Mouse (Mus musculus) MEL (cell line): Measurements from ENCODE around the gene Cyth3. TPM values are rescaled to one million over a fixed set of nuclear protein-coding genes. Genes with fewer than 3 reads are reported as not detected.
A peak's percentile ranks its signal among the peaks of the same experiment; 100 is the strongest.

Experiments
- DNase-seq: peaks from one replicate; pipeline ENCODE4 v3.0.0; 2011; ENCODE audit warnings: low read depth, low spot score
- H3K27ac ChIP-seq: 2 replicates; pipeline ENCODE4 v1.5.1; 2012; ENCODE audit warnings: low read depth, mild to moderate bottlenecking, control low read depth, low read length, moderate library complexity; ENCODE audit not compliant: control insufficient read depth
- H3K27me3 ChIP-seq, 2 experiments: fragments of 150-350 bp in 1 of 2; sonication (generic) in 1 of 2; 2 replicates each; pipeline ENCODE4 v1.6.1; 2012; ENCODE audit warnings: low read length in 2 of 2, mild to moderate bottlenecking in 2 of 2, improper control_type of control experiment in 1 of 2, moderate library complexity in 1 of 2; ENCODE audit not compliant: insufficient read depth in 2 of 2, control insufficient read depth in 1 of 2
- H3K36me3 ChIP-seq, 2 experiments: 2 replicates each; pipeline ENCODE4 v1.6.1; 2012 to 2014; ENCODE audit warnings: low read length in 2 of 2, improper control_type of control experiment in 1 of 2, inconsistent platforms in 1 of 2, mild to moderate bottlenecking in 1 of 2; ENCODE audit not compliant: insufficient read depth in 2 of 2, control insufficient read depth in 1 of 2
- H3K4me1 ChIP-seq, 2 experiments: fragments of 150-350 bp in 1 of 2; sonication (generic) in 1 of 2; 2 replicates each; pipeline ENCODE4 v1.6.1; 2012; ENCODE audit warnings: low read length in 2 of 2, improper control_type of control experiment in 1 of 2, mild to moderate bottlenecking in 1 of 2; ENCODE audit not compliant: insufficient read depth in 2 of 2, control insufficient read depth in 1 of 2
- H3K4me3 ChIP-seq, 2 experiments: fragments of 150-350 bp in 1 of 2; sonication (generic) in 1 of 2; 2 replicates each; pipeline ENCODE4 v1.5.1; 2012; ENCODE audit warnings: low read depth in 2 of 2, low read length in 2 of 2, mild to moderate bottlenecking in 2 of 2, moderate library complexity in 2 of 2, control low read depth in 1 of 2, improper control_type of control experiment in 1 of 2; ENCODE audit not compliant: control insufficient read depth in 1 of 2, insufficient read depth in 1 of 2
- H3K79me2 ChIP-seq: 2 replicates; pipeline ENCODE4 v1.6.1; 2012; ENCODE audit warnings: mild to moderate bottlenecking, low read length, moderate library complexity; ENCODE audit not compliant: control insufficient read depth, poor library complexity, insufficient read depth
- H3K9ac ChIP-seq: 2 replicates; pipeline ENCODE4 v1.6.1; 2012; ENCODE audit warnings: low read depth, mild to moderate bottlenecking, control low read depth, low read length, moderate library complexity; ENCODE audit not compliant: control insufficient read depth, poor library complexity, severe bottlenecking
- H3K9me3 ChIP-seq: fragments of 150-350 bp; sonication (generic); replicated peaks from 2 replicates; pipeline ENCODE4 v1.6.1; 2012; ENCODE audit warnings: mild to moderate bottlenecking, low read length, improper control_type of control experiment, moderate library complexity; ENCODE audit not compliant: insufficient read depth
- BHLHE40 ChIP-seq: IDR thresholded peaks from 2 replicates; pipeline ENCODE4 v1.6.1; 2012; ENCODE audit warnings: low read depth, mild to moderate bottlenecking, inconsistent platforms, low read length, improper control_type of control experiment, borderline replicate concordance
- CHD1 ChIP-seq: IDR thresholded peaks from 2 replicates; pipeline ENCODE4 v1.6.1; 2012; ENCODE audit warnings: low read depth, mild to moderate bottlenecking, inconsistent platforms, low read length, improper control_type of control experiment
- CHD2 ChIP-seq: IDR thresholded peaks from 2 replicates; pipeline ENCODE4 v1.6.1; 2011; ENCODE audit warnings: low read length, improper control_type of control experiment
- CTCF ChIP-seq, 3 experiments: IDR thresholded peaks in 2 of 3; conservative IDR thresholded peaks in 1 of 3; 2 replicates each; pipeline ENCODE4 v1.5.1; 2011 to 2012; ENCODE audit warnings: low read length in 3 of 3, low read depth in 2 of 3, mild to moderate bottlenecking in 2 of 3, improper control_type of control experiment in 1 of 3, inconsistent platforms in 1 of 3, mixed read lengths in 1 of 3, moderate library complexity in 1 of 3; ENCODE audit not compliant: control insufficient read depth in 1 of 3, insufficient read depth in 1 of 3, poor library complexity in 1 of 3, severe bottlenecking in 1 of 3
- E2F4 ChIP-seq: IDR thresholded peaks from 2 replicates; pipeline ENCODE4 v1.6.1; 2011; ENCODE audit warnings: low read depth, low read length, improper control_type of control experiment, borderline replicate concordance
- ELF1 ChIP-seq: IDR thresholded peaks from 2 replicates; pipeline ENCODE4 v1.6.1; 2014; ENCODE audit warnings: low read depth, mild to moderate bottlenecking, inconsistent platforms, low read length, improper control_type of control experiment, moderate library complexity
- EP300 ChIP-seq, 2 experiments: IDR thresholded peaks; 2 replicates each; pipeline ENCODE4 v1.6.1; 2011; ENCODE audit warnings: improper control_type of control experiment in 2 of 2, low read length in 2 of 2, low read depth in 1 of 2, mild to moderate bottlenecking in 1 of 2
- ETS1 ChIP-seq: IDR thresholded peaks from 2 replicates; pipeline ENCODE4 v1.6.1; 2012; ENCODE audit warnings: low read depth, mild to moderate bottlenecking, inconsistent platforms, low read length, improper control_type of control experiment, moderate library complexity
- GABPA ChIP-seq: IDR thresholded peaks from 2 replicates; pipeline ENCODE4 v1.6.1; 2012; ENCODE audit warnings: low read depth, mild to moderate bottlenecking, inconsistent platforms, low read length, improper control_type of control experiment, moderate library complexity
- GATA1 ChIP-seq: IDR thresholded peaks from 2 replicates; pipeline ENCODE4 v1.6.1; 2011; ENCODE audit warnings: low read depth, low read length, improper control_type of control experiment
- HCFC1 ChIP-seq: IDR thresholded peaks from 2 replicates; pipeline ENCODE4 v1.6.1; 2012; ENCODE audit warnings: low read depth, mild to moderate bottlenecking, inconsistent platforms, low read length, improper control_type of control experiment, moderate library complexity
- KAT2A ChIP-seq: conservative IDR thresholded peaks from 2 replicates; pipeline ENCODE4 v1.6.1; 2012; ENCODE audit warnings: low read depth, low read length, improper control_type of control experiment, inconsistent platforms
- MAFK ChIP-seq: IDR thresholded peaks from 2 replicates; pipeline ENCODE4 v1.6.1; 2011; ENCODE audit warnings: low read depth, mild to moderate bottlenecking, low read length, improper control_type of control experiment, borderline replicate concordance
- MAX ChIP-seq: IDR thresholded peaks from 2 replicates; pipeline ENCODE4 v1.6.1; 2011; ENCODE audit warnings: low read length, improper control_type of control experiment
- MAZ ChIP-seq: IDR thresholded peaks from 2 replicates; pipeline ENCODE4 v1.6.1; 2012; ENCODE audit warnings: low read depth, mild to moderate bottlenecking, inconsistent platforms, low read length, improper control_type of control experiment
- MEF2A ChIP-seq: IDR thresholded peaks from 2 replicates; pipeline ENCODE4 v1.6.1; 2014; ENCODE audit warnings: low read depth, mild to moderate bottlenecking, inconsistent platforms, low read length, improper control_type of control experiment; ENCODE audit not compliant: poor library complexity, insufficient replicate concordance, severe bottlenecking; ENCODE audit errors: extremely low read depth
- MXI1 ChIP-seq: IDR thresholded peaks from 2 replicates; pipeline ENCODE4 v1.6.1; 2011; ENCODE audit warnings: mild to moderate bottlenecking, low read depth, low read length, improper control_type of control experiment
- MYB ChIP-seq: IDR thresholded peaks from 2 replicates; pipeline ENCODE4 v1.6.1; 2011; ENCODE audit warnings: mild to moderate bottlenecking, low read depth, low read length, improper control_type of control experiment
- MYC ChIP-seq: IDR thresholded peaks from 2 replicates; pipeline ENCODE4 v1.6.1; 2011; ENCODE audit warnings: low read depth, mild to moderate bottlenecking, low read length, improper control_type of control experiment, moderate library complexity
- NELFE ChIP-seq: IDR thresholded peaks from 2 replicates; pipeline ENCODE4 v1.6.1; 2011; ENCODE audit warnings: low read depth, low read length, improper control_type of control experiment
- POLR2A ChIP-seq, 2 experiments: IDR thresholded peaks; 2 replicates each; pipeline ENCODE4 v1.6.1; 2011 to 2012; ENCODE audit warnings: low read length in 2 of 2, mild to moderate bottlenecking in 2 of 2, control low read depth in 1 of 2, improper control_type of control experiment in 1 of 2, low read depth in 1 of 2, moderate library complexity in 1 of 2; ENCODE audit not compliant: control insufficient read depth in 1 of 2, insufficient read depth in 1 of 2, poor library complexity in 1 of 2
- POLR2AphosphoS2 ChIP-seq: IDR thresholded peaks from 2 replicates; pipeline ENCODE4 v1.6.1; 2011; ENCODE audit warnings: low read length, improper control_type of control experiment
- RAD21 ChIP-seq: IDR thresholded peaks from 2 replicates; pipeline ENCODE4 v1.6.1; 2011; ENCODE audit warnings: mild to moderate bottlenecking, low read depth, low read length, improper control_type of control experiment
- RCOR1 ChIP-seq: IDR thresholded peaks from 2 replicates; pipeline ENCODE4 v1.6.1; 2012; ENCODE audit warnings: low read depth, mild to moderate bottlenecking, inconsistent platforms, low read length, improper control_type of control experiment
- SMC3 ChIP-seq: IDR thresholded peaks from 2 replicates; pipeline ENCODE4 v1.6.1; 2011; ENCODE audit warnings: low read depth, low read length, improper control_type of control experiment
- TBP ChIP-seq: IDR thresholded peaks from 2 replicates; pipeline ENCODE4 v1.8.0; 2011; ENCODE audit warnings: low read depth, low read length, improper control_type of control experiment
- TCF12 ChIP-seq: IDR thresholded peaks from 2 replicates; pipeline ENCODE4 v1.6.1; 2014; ENCODE audit warnings: low read depth, mild to moderate bottlenecking, inconsistent platforms, low read length, improper control_type of control experiment, moderate library complexity
- UBTF ChIP-seq: IDR thresholded peaks from 2 replicates; pipeline ENCODE4 v1.6.1; 2012; ENCODE audit warnings: low read depth, mild to moderate bottlenecking, inconsistent platforms, low read length, improper control_type of control experiment, moderate library complexity, borderline replicate concordance; ENCODE audit not compliant: insufficient read depth
- USF1 ChIP-seq: IDR thresholded peaks from 2 replicates; pipeline ENCODE4 v1.6.1; 2014; ENCODE audit warnings: low read depth, mild to moderate bottlenecking, inconsistent platforms, low read length, improper control_type of control experiment, moderate library complexity
- ZC3H11A ChIP-seq: IDR thresholded peaks from 2 replicates; pipeline ENCODE4 v1.6.1; 2012; ENCODE audit warnings: low read depth, mild to moderate bottlenecking, inconsistent platforms, low read length, improper control_type of control experiment
- ZKSCAN1 ChIP-seq: IDR thresholded peaks from 2 replicates; pipeline ENCODE4 v1.6.1; 2012; ENCODE audit warnings: low read depth, mild to moderate bottlenecking, inconsistent platforms, low read length, improper control_type of control experiment, moderate library complexity
- ZNF384 ChIP-seq: IDR thresholded peaks from 2 replicates; pipeline ENCODE4 v1.6.1; 2012; ENCODE audit warnings: low read depth, mild to moderate bottlenecking, inconsistent platforms, low read length, improper control_type of control experiment
- polyA plus RNA-seq, 2 experiments: library from polyadenylated mRNA; stranded (reverse) in 1 of 2; unstranded in 1 of 2; fragments of >175 nt in 1 of 2; fragments of >200 nt in 1 of 2; gene quantifications; 2 replicates each; pipeline versions ENCODE4 v1.2.1 to v1.2.4; 2012; ENCODE audit warnings: low replicate concordance in 2 of 2, low read depth in 1 of 2; ENCODE audit not compliant: insufficient read length in 2 of 2, insufficient read depth in 1 of 2, missing spikeins in 1 of 2
- total RNA-seq: library from RNA; depleted of rRNA; stranded (reverse); fragments of 300-350 nt; gene quantifications from 2 replicates; pipeline ENCODE4 v1.2.3, GENCODE M21; 2012

The Cyth3 gene
- total and polyA plus RNA-seq, 3 experiments = 41.1 to 44.9 TPM; not detected in 1

DNA sequence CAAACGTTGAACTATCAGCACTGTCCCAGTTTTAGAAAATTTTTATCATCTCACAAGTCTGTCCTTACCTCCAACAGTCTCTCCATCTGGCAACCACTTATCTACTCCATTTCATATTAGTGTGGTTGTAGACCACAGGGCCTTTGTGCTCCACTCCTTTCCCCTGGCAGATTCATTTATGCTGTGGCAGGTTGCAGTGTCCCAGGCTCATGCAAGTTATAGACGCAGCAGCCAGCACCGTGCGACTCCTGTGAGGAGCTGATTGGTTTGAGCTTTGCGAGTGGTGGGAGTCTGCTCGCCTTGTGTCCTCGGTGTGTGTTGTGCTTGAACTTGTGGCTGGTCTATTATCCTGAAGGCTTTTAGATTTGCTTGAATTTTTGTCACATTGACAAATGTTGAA, 17.6 kb downstream of the Cyth3 start (continued):
- TF ChIP-seq CHD1 (no peak), POLR2AphosphoS2 (0 out of 2 replicates have a peak, but pooled peaks have one; percentile 40), EP300 (IDR thresholded peaks at IDR 0.05; ENCODE audit: low read depth in 1 of 2, low read length in 2 of 2) (peak; percentile 99 to 100), HCFC1 (no peak), MAX (0 out of 2 replicates have a peak, but pooled peaks have one; percentile 61), UBTF (0 out of 2 replicates have a peak, but pooled peaks have one; percentile 56), POLR2A (IDR thresholded peaks at IDR 0.05; ENCODE audit: control insufficient read depth in 1 of 2, insufficient read depth in 1 of 2, low read depth in 1 of 2, low read length in 2 of 2, poor library complexity in 1 of 2) (peak in 1 of 2 experiments; percentile 64; a peak in 2 of 4 replicates), RCOR1 (peak; percentile 90), GATA1 (peak; percentile 99), USF1 (no peak), NELFE (no peak), ELF1 (no peak), CTCF (IDR thresholded peaks at IDR 0.05 in 2 of 3, conservative IDR thresholded peaks at IDR 0.05 in 1 of 3; ENCODE audit: control insufficient read depth in 1 of 3, insufficient read depth in 1 of 3, low read depth in 2 of 3, low read length in 3 of 3, poor library complexity in 1 of 3, severe bottlenecking in 1 of 3) (no peak), KAT2A (no peak), MAFK (no peak), TBP (peak; percentile 82), TCF12 (peak; percentile 97), SMC3 (no peak), MEF2A (no peak), ETS1 (peak; percentile 93), ZNF384 (no peak), MYB (peak; percentile 96)
- TF ChIP-seq, all 39 proteins: peak for 16

DNA sequence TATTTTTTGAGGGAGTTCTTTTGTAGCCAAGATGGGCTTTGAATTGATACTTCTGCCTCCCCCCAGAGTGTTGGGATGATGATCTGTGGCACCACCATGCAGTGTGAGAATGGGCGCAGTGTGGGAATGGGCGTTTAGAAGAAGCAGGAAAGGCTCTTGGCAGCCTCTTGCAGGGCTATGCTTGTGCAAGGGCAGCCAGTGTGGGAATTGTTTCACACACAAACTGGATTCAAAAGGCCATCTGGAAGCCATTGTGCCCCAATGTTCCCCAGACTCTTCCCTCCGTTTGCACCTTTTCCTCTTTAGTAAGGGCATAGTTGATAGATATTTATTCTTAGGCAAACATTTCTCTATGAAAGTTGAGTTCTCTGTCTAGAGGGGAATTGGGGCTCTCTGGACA, 19.3 kb downstream of the Cyth3 start:
- H3K4me1 ChIP-seq = peaks cover 30 to 41% of the 10 kb centered on the region in 2 experiments
- H3K27ac ChIP-seq = no peak overlapping the region; the same call in 1 of the 2 replicates
- peaks cover 1 to 66% of the 10 kb centered on the region in 2 experiments; a peak in 2 of 4 replicates for H3K36me3 ChIP-seq
- no peaks in the 10 kb centered on the region for H3K27me3 ChIP-seq
- no peak for DNase-seq
- peaks cover 36% of the 10 kb centered on the region for H3K79me2 ChIP-seq
- TF ChIP-seq NELFE (no peak), MAFK (no peak), MAZ (no peak), E2F4 (no peak), EP300 (IDR thresholded peaks at IDR 0.05; ENCODE audit: low read depth in 1 of 2, low read length in 2 of 2) (no peak), CHD2 (no peak), MEF2A (no peak), CHD1 (no peak), ZKSCAN1 (no peak), RAD21 (no peak), KAT2A (no peak), POLR2A (IDR thresholded peaks at IDR 0.05; ENCODE audit: control insufficient read depth in 1 of 2, insufficient read depth in 1 of 2, low read depth in 1 of 2, low read length in 2 of 2, poor library complexity in 1 of 2) (no peak), MXI1 (no peak), BHLHE40 (no peak), ZC3H11A (no peak), MYC (no peak), GABPA (no peak)
- H3K9ac ChIP-seq = no peak overlapping the region
- no peak overlapping the region for H3K4me3 ChIP-seq
- H3K9me3 ChIP-seq = no peaks in the 10 kb centered on the region
